Mouse (Mus musculus) embryonic facial prominence, embryonic 12.5 days (tissue): Measurements from ENCODE around the gene Lmcd1. TPM values are rescaled to one million over a fixed set of nuclear protein-coding genes. Genes with fewer than 3 reads are reported as not detected.
A peak's percentile ranks its signal among the peaks of the same experiment; 100 is the strongest.
"Not testable (repeated sequence)": the region's sequence is repeated elsewhere in the genome, so short reads cannot be mapped to it uniquely, and the experiment has no call there.

Experiments used
- ATAC-seq: fragments of 200-750 bp; cut with Nextera tagmentation; 2 replicates; pipeline ENCODE4 v1.8.0; 2017; ENCODE audit not compliant: insufficient number of reproducible peaks, insufficient read depth, low FRiP score, low TSS enrichment
- H3K27ac ChIP-seq: fragments of 300-500 bp; sonication (generic); 2 replicates; pipeline ENCODE4 v1.5.1; 2016; ENCODE audit warnings: mild to moderate bottlenecking
- H3K27me3 ChIP-seq: fragments of 300-500 bp; sonication (generic); 2 replicates; pipeline ENCODE4 v1.6.1; 2016; ENCODE audit warnings: mild to moderate bottlenecking, moderate library complexity
- H3K36me3 ChIP-seq: fragments of 300-500 bp; sonication (generic); 2 replicates; pipeline ENCODE4 v1.6.1; 2016; ENCODE audit warnings: mild to moderate bottlenecking
- H3K4me1 ChIP-seq: fragments of 300-500 bp; sonication (generic); 2 replicates; pipeline ENCODE4 v1.6.1; 2016
- H3K4me2 ChIP-seq: fragments of 300-500 bp; sonication (generic); replicated peaks from 2 replicates; pipeline ENCODE4 v1.6.1; 2016; ENCODE audit warnings: mild to moderate bottlenecking, moderate library complexity
- H3K4me3 ChIP-seq: fragments of 300-500 bp; sonication (generic); 2 replicates; pipeline ENCODE4 v1.5.1; 2016; ENCODE audit warnings: mild to moderate bottlenecking
- H3K9ac ChIP-seq: fragments of 300-500 bp; sonication (generic); 2 replicates; pipeline ENCODE4 v1.6.1; 2016; ENCODE audit warnings: mild to moderate bottlenecking, moderate library complexity
- H3K9me3 ChIP-seq: fragments of 300-500 bp; sonication (generic); 2 replicates; pipeline ENCODE4 v1.6.1; 2016; ENCODE audit warnings: mild to moderate bottlenecking, moderate library complexity
- WGBS: fragments of 180-500 bp; shearing (Covaris S2); methylation state at CpG from one replicate; pipeline ENCODE4 v1.1.7; 2016; 5-methylcytosine and 5-hydroxymethylcytosine counted together
- polyA plus RNA-seq: library from polyadenylated mRNA; unstranded; fragments of >200 nt; fragmentation: Nextera tagmentation; extraction: Ambion mirVana; gene quantifications from 2 replicates; pipeline ENCODE4 v1.2.1, GENCODE M21; 2016

The Lmcd1 gene
- 20.4 and 21.6 TPM in 2 replicates for polyA plus RNA-seq

DNA sequence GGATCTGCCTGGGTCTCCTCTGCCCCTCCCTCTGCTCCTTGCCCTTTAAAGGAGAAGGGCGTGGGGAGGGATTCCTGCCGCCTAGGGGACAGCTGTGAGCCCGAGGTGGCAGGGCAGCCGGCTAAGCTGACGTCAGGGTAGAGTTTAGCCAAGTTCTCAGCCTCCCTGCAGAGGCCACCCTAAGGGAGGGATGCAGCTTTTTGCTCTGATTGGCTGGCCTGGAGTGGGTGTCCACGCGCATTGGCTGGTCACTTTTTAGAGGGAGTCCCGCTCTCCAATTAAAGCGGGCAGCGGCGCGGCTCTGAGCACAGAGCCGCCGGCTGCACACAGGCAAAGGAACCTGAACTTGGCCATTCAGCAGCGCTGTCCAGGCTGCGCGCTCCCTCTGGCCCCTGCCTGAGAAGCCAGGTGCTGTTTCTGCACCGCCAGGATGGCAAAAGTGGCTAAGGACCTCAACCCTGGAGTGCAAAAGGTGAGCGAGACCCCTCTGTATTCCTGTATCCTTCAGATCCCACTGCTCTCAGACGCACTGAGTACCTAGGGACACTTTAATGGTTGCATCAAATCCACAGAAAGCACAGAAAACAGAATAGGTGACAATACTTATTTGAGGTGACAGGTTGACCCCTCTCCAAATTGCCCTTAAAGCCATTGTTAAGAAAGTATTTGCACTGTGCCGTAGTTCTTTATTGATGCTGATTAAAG lies at the start of gene Lmcd1:
Lmcd1 (plus strand) TSS at position 258 of the 705 bp plus-strand sequence.
- no peaks in the 10 kb centered on the region for H3K36me3 ChIP-seq
- H3K4me2 ChIP-seq = peak within 1 kb of the TSS; percentile 59
- H3K4me3 ChIP-seq = peak within 1 kb of the TSS; percentile 35
- no peaks in the 10 kb centered on the region for H3K27me3 ChIP-seq
- 3% methylated on average over 21 of the region's 21 CpGs for WGBS
- peak; percentile 94 for ATAC-seq
- peaks cover 16% of the 10 kb centered on the region for H3K4me1 ChIP-seq
- 0 out of 2 replicates have a peak within 1 kb of the TSS, but pooled peaks have one; percentile 17 for H3K9ac ChIP-seq
- H3K27ac ChIP-seq = peak within 1 kb of the TSS; percentile 78
- no peaks in the 10 kb centered on the region for H3K9me3 ChIP-seq

DNA sequence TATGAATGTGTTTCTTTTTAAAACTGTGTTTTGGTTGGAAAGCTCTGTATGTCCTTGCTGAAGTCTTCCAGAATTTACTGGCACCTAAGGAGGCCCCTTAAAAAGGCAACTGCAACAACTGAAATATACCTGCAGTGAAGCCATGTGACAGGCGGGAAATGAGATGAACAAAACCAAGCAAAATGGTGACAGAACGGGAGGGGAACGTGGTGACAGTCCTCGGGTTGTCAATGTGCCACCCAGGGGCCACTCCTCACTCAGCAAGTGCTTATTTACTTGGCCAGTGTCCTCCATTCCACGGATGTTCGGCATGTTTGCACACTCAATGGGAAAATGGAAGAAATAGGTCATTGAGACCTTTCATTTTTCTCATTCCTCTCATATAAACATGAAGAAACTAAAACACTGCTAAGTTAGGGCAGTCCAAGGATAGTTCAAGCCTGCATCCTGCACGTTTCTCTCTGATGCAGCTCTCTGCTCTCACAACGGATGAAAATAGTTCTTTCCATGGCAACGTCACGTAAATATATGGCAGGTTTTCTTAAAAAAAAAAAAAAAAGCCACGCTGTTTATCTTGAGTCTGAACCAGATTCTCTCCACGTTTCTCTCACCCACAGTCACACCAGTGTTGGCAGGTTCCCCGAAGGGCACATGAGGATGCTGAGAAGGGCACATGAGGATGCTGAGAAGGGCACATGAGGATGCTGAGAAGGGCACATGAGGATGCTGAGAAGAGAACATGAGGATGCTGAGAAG lies 49.5 kb upstream of the Lmcd1 start:
- H3K36me3 ChIP-seq = no peaks in the 10 kb centered on the region
- WGBS = 78% methylated on average over 13 of the region's 13 CpGs
- no peaks in the 10 kb centered on the region for H3K4me1 ChIP-seq
- no peak overlapping the region for H3K9ac ChIP-seq
- no peak overlapping the region for H3K4me3 ChIP-seq
- H3K27me3 ChIP-seq = no peaks in the 10 kb centered on the region
- no peak for ATAC-seq
- no peaks in the 10 kb centered on the region for H3K9me3 ChIP-seq
- no peak overlapping the region for H3K4me2 ChIP-seq
- H3K27ac ChIP-seq = no peak overlapping the region

DNA sequence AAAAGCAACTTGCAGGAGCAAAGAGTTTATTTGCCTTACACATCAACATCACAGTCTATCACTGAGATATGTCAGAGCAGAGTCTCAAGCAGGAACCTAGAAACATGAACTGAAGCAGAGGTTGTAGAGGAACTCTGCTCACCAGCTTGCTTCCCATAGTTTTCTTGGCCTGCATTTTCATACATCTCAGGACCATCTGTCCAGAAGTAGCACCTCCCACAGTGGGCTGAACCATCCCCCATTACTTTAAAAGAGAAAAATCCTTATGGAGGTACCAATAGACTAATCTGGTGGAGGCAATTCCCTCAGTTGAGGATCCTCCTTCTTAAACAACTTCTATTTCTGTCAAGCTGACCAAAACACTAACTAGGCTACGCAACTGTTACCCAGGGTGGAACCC lies 36.8 kb upstream of the Lmcd1 start:
- no peak overlapping the region for H3K9ac ChIP-seq
- H3K27me3 ChIP-seq = no peaks in the 10 kb centered on the region
- no peaks in the 10 kb centered on the region for H3K4me1 ChIP-seq
- H3K4me2 ChIP-seq = no peak overlapping the region
- no peaks in the 10 kb centered on the region for H3K36me3 ChIP-seq
- no peak overlapping the region for H3K4me3 ChIP-seq
- H3K9me3 ChIP-seq = no peaks in the 10 kb centered on the region
- 96% methylated on average over 1 of the region's 1 CpGs for WGBS
- ATAC-seq = no peak
- no peak overlapping the region for H3K27ac ChIP-seq

- Histone ChIP-seq H3K4me3 (no peak overlapping the region), H3K4me1 (no peaks in the 10 kb centered on the region), H3K27ac (no peak overlapping the region), H3K36me3 (no peaks in the 10 kb centered on the region), H3K4me2 (no peak overlapping the region), H3K27me3 (no peaks in the 10 kb centered on the region), H3K9me3 (no peaks in the 10 kb centered on the region), H3K9ac (no peak overlapping the region)
- no peak for ATAC-seq
- 72% methylated on average over 2 of the region's 2 CpGs for WGBS
Observed at GRCm38 (mm10) chr6:112242216-112242615, 31.3 kb upstream of the Lmcd1 start.

- Histone ChIP-seq H3K27ac (no peak overlapping the region), H3K4me1 (no peaks in the 10 kb centered on the region), H3K9ac (no peak overlapping the region), H3K4me2 (no peak overlapping the region), H3K4me3 (no peak overlapping the region), H3K9me3 (no peaks in the 10 kb centered on the region), H3K27me3 (no peaks in the 10 kb centered on the region), H3K36me3 (no peaks in the 10 kb centered on the region)
- 71% methylated on average over 4 of the region's 4 CpGs for WGBS
- no peak for ATAC-seq
Observed at GRCm38 (mm10) chr6:112245639-112246038, 27.9 kb upstream of the Lmcd1 start.

GRCm38 (mm10) chr6:112246636-112247035 lies 26.9 kb upstream of the Lmcd1 start:
- Histone ChIP-seq H3K9ac (no peak overlapping the region), H3K4me2 (no peak overlapping the region), H3K4me1 (no peaks in the 10 kb centered on the region), H3K27ac (no peak overlapping the region), H3K27me3 (no peaks in the 10 kb centered on the region), H3K9me3 (no peaks in the 10 kb centered on the region), H3K36me3 (no peaks in the 10 kb centered on the region), H3K4me3 (no peak overlapping the region)
- 93% methylated on average over 1 of the region's 1 CpGs for WGBS
- no peak for ATAC-seq

DNA sequence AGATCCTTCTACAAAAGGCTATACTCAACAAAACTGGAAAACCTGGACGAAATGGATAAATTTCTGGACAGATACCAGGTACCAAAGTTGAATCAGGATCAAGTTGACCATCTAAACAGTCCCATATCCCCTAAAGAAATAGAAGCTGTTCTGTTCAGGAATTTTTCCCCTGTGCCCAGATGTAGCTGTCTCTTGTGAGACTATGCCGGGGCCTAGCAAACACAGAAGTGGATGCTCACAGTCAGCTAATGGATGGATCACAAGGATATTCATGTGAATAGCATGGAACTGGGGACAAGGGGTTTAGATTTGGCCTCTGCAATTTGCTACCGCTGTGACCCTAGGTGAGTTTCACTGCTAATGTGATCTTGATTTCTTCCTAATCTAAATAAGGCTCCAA lies 19.6 kb upstream of the Lmcd1 start:
- not testable (repeated sequence) for ATAC-seq
- 96% methylated on average over 3 of the region's 3 CpGs for WGBS

DNA sequence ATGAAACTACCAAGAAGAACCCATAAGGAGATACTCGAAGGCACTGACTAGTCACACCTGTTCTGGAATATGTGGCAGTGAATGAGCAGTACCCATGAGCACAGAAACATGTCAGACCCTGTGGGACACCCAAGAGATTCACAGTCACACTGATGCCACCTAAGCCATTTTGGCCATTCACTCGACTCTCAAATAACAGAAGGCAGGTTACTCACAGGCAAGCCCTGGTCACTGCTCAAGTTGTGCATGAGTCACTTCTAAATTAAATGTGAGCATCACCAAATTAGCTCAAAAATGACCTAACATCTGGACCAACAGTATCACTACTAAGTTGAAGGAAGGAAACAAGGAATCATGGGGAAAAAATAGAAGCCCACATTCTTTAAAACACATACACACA lies 18.6 kb upstream of the Lmcd1 start:
- Histone ChIP-seq H3K4me2 (no peak overlapping the region), H3K4me3 (no peak overlapping the region), H3K9ac (no peak overlapping the region), H3K27ac (no peak overlapping the region), H3K9me3 (no peaks in the 10 kb centered on the region), H3K27me3 (no peaks in the 10 kb centered on the region), H3K36me3 (no peaks in the 10 kb centered on the region), H3K4me1 (no peaks in the 10 kb centered on the region)
- WGBS = 76% methylated on average over 2 of the region's 2 CpGs
- ATAC-seq = no peak

More for the DNA sequence above, 19.6 kb upstream of the Lmcd1 start:
- H3K4me2 ChIP-seq, H3K9ac ChIP-seq, H3K4me1 ChIP-seq, H3K9me3 ChIP-seq, H3K36me3 ChIP-seq, H3K27me3 ChIP-seq, H3K27ac ChIP-seq, H3K4me3 ChIP-seq: not testable (repeated sequence)

GRCm38 (mm10) chr6:112255388-112256225 lies 18.0 kb upstream of the Lmcd1 start:
- H3K27ac ChIP-seq = no peak overlapping the region
- 79% methylated on average over 11 of the region's 11 CpGs for WGBS
- H3K36me3 ChIP-seq = no peaks in the 10 kb centered on the region
- no peaks in the 10 kb centered on the region for H3K9me3 ChIP-seq
- ATAC-seq = no peak
- H3K9ac ChIP-seq = no peak overlapping the region
- H3K4me1 ChIP-seq = no peaks in the 10 kb centered on the region
- no peak overlapping the region for H3K4me3 ChIP-seq
- no peak overlapping the region for H3K4me2 ChIP-seq
- H3K27me3 ChIP-seq = no peaks in the 10 kb centered on the region

GRCm38 (mm10) chr6:112256599-112256998 lies 17.0 kb upstream of the Lmcd1 start:
- no peaks in the 10 kb centered on the region for H3K4me1 ChIP-seq
- H3K9me3 ChIP-seq = no peaks in the 10 kb centered on the region
- ATAC-seq = no peak
- H3K27ac ChIP-seq = no peak overlapping the region
- H3K9ac ChIP-seq = no peak overlapping the region
- no peak overlapping the region for H3K4me2 ChIP-seq
- no peaks in the 10 kb centered on the region for H3K27me3 ChIP-seq
- H3K36me3 ChIP-seq = no peaks in the 10 kb centered on the region
- WGBS = 87% methylated on average over 6 of the region's 6 CpGs
- H3K4me3 ChIP-seq = no peak overlapping the region

DNA sequence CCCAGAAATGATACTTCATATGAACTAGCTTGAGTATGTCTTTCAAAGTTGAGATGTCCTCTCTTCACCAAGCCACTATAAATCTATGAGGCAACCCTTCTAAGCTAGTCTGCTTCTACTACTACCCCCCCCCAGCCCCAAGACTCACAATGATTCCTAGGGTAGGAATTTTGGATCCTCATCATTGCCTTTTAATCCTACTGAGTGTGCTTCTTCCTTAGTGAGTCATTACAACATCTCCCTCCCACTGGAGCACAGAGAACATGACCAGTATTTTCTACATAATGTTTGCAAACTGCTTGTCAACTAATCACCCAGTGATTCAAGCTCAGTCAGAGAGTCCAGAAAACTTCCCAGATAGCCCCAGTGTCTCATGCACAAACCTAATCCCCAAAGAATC lies 12.5 kb upstream of the Lmcd1 start:
- H3K36me3 ChIP-seq = no peaks in the 10 kb centered on the region
- no peak overlapping the region for H3K4me3 ChIP-seq

More for the DNA sequence above, 12.5 kb upstream of the Lmcd1 start:
- 0 out of 2 replicates have a peak, but pooled peaks cover 4% of the 10 kb centered on the region for H3K4me1 ChIP-seq
- H3K9me3 ChIP-seq = no peaks in the 10 kb centered on the region
- H3K4me2 ChIP-seq = no peak overlapping the region
- H3K27ac ChIP-seq = no peak overlapping the region
- ATAC-seq = no peak
- H3K9ac ChIP-seq = no peak overlapping the region
- no peaks in the 10 kb centered on the region for H3K27me3 ChIP-seq
